Mouse (Mus musculus) kidney, adult 2 months (tissue): ENCODE measurements around the gene AI413582.

Experiments
- CTCF ChIP-seq: fragments of 200-500 bp; conservative IDR thresholded peaks from 2 replicates; pipeline ENCODE4 v1.5.1; 2011; ENCODE audit warnings: low read depth, mild to moderate bottlenecking, control low read depth, low read length, moderate library complexity, mixed read lengths; ENCODE audit not compliant: insufficient read depth, insufficient read length
- POLR2A ChIP-seq: fragments of 200-500 bp; IDR thresholded peaks from one replicate; pipeline ENCODE4 v1.6.1; 2011; ENCODE audit warnings: low read depth, low read length, control low read depth

DNA sequence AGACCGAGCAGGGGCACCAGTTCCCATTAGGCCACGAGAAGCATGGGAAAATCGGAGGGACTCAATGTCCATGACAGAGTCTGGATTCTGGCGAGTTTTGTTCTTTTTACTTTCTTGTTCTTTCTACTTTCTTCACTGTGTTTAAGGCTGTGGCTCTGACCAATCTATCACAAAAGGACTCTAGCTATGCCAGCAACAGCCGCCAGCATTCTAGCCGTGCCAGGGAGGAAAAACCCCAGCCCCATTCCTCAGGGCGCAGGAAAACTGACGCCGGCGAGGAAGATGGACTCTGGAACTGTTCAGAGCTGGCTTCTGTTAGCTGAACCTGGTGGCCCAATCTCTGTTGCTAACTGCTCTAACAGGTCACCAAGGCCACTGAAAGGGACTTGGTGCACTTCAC lies 12.9 kb upstream of the AI413582 start:
- no peak for TF ChIP-seq POLR2A
- no peak for TF ChIP-seq CTCF
